Mouse (Mus musculus) adipocyte (in vitro differentiated cells): ENCODE data around the gene Nup62.

Experiments
- DNase-seq: peaks from one replicate; pipeline ENCODE4 v3.0.0-alpha.2; 2016; ENCODE audit warnings: low spot score

Nup62 gene

DNA sequence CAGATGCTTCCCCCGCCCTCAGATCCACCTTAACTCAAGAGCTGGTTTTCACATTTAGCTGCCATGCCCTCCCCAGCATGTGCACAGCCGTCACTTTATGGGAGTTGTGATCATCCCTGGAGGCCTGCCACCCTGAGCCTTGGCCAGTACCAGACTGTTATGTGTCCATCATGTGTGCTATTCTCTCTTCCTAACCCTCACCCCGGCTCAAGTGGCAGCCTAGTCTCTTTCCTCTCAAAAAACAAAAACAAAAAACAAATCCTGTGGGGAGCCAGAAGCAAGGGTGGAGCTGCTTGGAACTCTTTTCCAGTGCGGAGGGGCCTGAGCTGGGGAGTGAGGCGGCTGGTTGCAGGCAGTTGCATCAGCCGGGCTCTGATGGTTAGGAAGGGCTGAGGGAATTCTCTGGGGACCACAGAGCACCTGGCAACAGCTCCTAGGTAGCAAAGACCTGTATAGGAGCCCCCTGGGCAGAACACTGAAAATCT, 2.9 kb downstream of the Nup62 start:
- DNase-seq = peak; percentile 69

DNA sequence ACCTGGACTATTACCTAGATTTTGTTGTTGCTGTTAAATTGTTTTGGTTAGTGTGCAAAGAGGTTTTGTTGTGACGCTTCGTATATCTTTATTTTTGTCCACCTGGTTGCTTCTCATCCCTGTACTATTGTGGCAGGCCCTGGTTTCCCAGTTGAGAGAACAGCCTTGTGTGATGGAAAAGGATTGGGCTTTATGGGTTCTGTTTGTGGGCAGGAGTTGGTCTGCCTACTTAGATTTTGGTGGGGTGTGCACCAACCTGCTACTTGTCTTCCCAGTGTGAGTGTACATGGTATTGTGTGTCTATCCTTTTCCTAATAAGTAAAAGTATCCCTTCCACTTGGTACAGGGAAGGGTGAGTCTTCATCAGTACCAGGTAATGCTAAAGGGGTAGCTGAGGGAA, 3.5 kb downstream of the Nup62 start:
- no peak for DNase-seq

DNA sequence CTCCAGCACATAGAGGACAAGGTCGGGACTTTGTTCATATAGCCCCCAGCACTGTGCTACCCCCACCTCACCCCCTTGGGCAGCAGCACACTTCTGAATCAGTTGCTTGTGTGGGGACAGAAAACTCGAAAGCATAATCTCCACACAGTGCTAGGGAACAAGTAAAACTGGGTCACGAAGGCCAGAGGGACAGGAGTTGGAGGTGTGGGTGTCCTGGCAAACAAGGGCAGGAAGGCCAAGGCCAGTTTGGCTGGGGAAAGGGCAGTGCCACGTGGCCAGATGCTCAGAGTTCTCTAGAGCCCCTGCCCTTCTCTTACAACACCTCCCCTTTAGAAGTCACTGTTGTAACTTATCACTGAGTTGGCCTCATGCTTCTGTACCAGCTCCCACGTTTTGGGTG, 4.0 kb downstream of the Nup62 start:
- DNase-seq = no peak

DNA sequence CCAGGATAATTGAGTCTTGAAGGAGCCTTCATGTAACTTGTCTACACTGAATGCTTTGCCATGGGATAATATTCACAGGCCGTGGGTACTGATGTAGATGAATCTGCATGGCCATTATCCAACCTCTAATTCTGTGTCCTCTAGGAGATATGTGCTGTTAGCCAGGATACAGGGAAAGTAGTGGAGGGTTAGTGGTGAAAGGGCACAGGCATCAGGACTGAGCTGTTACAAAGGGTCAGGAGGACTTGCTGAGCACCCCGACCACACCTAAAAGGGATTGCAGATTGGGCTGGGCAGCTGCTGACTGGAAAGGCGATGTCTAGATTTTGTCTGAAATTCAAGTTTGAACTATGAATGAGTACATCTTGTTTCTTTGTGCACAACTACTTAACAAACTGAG, 4.6 kb downstream of the Nup62 start:
- DNase-seq = no peak

DNA sequence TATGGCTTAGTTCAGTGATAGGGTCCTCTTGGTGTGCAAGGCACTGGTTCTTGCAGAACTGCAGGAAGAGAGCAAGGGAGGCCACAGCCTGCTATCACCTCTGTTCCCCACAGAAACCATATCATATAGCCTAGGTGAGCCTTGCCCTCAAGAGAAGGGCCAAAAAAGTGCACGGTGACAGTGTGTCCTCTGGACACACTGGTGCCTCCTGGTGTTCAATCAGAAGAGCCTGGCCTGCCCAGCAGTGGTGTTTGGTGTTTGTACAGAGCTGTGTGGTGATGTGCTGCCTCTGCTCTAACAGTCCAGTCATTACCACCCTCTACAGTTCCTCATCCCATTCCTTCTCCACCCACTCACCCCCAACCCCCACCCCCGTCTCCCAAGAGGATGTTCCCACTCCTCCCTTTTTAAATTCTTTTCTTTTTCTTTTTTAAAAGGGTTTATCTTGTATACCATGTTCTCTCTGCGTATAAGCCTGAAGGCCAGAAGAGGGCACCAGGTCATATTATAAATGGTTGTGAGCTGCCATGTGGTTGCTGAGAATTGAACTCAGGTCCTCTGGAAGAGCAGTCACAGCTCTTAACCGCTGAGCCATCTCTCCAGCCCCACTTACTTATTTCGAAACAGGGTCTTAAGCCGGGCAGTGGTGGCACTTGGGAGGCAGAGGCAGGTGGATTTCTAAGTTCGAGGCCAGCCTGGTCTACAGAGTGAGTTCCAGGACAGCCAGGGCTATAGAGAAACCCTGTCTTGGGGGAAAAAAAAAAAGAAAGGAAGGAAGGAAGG, 6.0 kb downstream of the Nup62 start:
- no peak for DNase-seq

DNA sequence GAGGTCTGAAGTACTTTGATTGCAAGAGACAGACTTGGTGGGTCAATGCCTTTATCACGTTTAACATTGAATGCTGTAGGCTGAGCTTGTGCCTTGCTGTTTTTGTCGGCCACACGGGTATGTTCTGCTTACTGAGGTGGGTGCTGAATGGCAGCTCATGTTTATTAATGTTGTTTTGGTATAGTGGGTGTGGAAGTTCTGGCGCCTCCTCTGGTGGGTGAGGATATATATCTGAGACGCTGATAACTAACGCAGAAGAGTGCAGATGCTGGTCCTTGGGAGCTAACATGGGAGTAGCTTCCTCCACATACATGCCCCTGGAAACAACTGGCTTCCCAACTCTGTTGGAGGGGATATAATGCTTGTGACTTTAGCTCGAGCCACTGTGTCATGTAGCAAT, 7.5 kb downstream of the Nup62 start:
- DNase-seq = no peak

DNA sequence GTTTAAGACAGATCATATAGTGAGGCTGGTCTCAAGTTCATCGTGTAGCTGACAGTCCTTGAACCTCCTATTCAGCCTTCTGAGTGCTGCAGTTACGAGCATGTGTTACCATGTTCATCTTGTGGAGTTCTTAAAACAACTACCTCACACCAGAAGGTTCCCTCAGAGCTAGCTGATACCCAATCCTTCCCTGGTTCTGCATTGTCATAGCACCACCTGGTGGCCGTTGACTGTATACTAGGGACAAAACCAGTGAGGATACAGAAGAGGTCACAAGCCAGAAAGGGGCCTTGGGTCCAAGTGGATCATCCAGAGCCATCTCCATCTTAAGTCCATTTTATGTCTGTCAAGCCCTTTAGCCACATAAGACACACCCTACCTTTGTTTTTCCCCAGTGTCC, 9.0 kb downstream of the Nup62 start:
- DNase-seq = peak; percentile 76

DNA sequence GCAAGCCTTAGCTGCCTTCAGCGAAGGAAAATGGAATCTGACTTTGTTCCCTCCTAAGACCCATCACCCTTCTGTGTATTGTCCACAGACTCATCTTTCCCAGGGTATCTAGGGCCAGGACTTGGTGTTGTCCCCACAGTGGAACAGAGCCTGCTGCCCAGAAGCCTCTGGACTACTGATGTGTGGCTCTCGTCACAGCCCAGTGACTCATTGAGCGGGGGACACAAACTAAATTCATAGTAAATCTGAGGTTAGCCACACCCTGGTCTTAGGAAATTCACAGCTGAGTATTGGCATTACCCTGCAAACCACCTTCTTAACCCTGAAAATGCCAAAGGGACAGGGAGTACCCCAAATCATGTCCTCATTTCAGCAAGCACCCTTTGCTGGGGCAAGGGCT, 10.9 kb downstream of the Nup62 start:
- DNase-seq = no peak

DNA sequence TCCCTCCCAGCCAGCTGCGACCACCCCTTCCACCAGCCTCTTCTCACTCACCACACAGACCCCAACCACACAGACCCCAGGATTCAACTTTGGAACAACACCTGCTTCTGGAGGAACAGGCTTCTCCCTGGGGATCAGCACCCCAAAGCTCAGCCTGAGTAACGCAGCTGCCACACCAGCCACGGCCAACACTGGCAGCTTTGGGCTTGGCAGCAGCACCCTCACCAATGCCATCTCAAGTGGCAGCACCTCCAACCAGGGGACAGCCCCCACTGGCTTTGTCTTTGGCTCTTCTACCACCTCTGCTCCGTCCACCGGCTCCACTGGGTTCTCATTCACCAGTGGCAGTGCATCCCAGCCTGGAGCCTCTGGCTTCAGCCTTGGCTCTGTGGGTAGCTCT, 12.8 kb downstream of the Nup62 start:
- DNase-seq = no peak

DNA sequence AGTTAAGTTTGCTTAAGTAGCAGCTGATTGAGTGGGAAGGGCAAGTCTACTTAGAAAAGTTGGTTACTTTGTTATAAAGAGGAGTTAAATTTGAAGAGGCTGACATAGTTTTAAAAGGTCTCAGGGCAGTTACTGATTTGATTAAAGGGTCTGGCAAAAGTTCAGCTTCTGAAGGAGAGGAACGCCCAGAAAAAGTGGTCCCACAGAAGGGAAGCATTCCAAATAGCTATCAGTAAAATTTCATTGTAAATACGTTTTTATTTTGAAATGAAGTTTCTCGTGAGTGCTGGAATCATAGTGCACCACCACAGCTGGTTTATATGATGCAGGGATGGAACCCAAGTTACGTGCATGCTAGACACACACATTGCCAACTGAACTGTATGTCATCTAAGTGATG, 16.9 kb downstream of the Nup62 start:
- DNase-seq = no peak

DNA sequence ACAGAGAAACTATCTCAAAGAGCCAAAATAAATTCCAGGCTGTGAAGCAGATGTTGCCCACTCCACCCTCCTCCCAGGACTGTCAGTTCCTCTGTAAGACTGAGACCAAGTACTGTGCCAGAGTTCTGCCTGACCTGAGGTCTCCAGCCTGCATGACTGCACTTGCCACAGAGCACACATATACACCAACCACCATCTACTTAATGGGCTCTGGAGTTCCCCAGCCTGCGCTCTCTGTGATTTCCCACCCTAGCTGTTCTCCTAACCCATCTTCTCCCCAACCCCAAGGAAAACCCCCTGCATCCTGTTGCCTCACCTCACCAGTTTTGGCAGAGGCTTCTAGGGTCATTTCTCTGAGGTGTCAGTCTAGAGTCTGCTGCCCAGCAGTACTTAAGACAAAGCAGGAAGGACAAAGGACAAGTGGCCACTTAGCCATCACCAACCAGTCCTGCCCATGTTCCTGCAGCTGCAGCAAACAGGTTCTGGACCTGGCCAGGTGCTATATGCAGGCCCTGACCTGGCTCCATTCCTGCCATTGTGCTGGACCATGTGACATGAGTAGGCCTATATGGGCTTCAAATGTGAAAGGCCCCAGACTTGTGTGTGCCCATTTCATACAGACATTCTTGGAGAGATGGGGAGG, 19.6 kb downstream of the Nup62 start:
- no peak for DNase-seq

DNA sequence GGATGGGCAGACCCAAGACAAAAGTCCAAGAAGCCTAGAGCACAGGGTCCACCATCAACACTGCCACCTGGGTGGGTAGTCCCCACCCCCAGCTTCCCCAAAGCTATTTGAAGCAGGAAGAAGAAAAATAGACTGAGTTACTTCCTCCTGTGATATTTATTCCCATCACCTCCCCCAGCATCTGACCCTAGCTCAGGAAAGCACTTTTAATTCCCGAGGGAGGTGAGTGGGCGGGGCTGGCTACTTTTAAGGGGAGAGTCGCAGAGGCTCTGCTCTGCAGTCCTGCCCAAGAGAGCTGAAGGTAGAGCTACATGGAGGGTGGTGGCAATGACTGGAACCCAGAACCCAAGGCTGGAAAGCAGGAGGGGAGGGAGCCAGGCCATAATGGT, 20.1 kb downstream of the Nup62 start:
- no peak for DNase-seq

DNA sequence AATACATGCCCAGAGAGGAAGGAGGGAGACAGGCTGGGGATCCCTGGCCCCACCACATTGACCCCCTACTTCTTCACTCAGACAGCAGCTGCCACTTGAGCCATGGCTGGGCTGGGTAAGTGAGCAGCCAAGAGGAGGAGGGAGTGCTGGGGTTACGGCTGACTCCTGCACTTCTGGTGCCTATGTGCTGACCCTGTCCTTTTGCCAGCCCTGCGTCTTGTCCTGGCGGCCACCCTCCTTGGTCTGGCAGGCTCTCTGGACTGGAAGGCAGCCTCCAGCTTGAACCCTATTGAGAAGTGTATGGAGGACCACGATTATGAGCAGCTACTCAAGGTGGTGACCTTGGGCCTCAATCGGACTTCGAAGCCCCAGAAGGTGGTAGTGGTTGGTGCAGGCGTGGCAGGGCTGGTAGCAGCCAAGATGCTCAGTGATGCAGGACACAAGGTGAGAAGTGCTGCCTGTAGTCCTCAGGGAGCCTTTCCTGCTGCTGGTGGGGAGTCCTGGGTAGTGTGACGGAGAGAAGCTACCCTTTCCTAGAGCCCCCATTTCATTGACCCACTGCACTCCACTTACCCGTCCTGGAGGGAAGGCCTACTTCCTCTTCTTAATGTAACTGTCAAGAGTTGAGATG, 20.6 kb downstream of the Nup62 start:
- DNase-seq = no peak

DNA sequence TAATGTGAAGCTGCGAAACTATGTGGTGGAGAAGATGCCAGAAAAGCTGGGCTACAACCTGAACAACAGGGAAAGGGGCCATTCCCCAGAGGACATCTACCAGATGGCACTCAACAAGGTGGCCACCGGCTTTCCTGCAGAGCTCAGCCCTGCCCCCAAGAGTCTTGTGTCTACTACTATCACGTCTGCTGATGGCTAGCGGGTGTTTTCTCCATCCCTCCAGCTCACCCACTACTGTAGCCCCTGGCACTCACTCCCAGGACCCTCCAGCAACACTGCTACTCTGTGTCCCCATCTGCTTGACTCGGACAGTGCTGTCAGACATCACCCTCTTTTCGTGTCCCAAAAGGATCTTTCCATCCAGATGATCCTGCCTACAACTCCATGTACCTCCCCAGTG, 22.2 kb downstream of the Nup62 start:
- no peak for DNase-seq

DNA sequence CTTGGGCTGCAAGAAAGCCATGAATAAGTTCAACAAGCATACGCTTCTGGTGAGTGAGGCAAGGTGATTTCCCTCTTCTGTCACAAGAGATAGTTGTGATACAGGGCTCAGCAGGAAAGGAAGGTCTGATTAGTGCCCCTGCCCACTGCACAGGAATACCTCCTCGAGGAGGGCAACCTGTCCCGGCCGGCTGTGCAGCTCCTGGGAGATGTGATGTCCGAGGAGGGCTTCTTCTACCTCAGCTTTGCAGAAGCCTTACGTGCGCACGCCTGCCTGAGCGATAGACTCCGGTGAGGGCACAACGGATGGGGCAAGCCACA, 23.2 kb downstream of the Nup62 start:
- DNase-seq = no peak

DNA sequence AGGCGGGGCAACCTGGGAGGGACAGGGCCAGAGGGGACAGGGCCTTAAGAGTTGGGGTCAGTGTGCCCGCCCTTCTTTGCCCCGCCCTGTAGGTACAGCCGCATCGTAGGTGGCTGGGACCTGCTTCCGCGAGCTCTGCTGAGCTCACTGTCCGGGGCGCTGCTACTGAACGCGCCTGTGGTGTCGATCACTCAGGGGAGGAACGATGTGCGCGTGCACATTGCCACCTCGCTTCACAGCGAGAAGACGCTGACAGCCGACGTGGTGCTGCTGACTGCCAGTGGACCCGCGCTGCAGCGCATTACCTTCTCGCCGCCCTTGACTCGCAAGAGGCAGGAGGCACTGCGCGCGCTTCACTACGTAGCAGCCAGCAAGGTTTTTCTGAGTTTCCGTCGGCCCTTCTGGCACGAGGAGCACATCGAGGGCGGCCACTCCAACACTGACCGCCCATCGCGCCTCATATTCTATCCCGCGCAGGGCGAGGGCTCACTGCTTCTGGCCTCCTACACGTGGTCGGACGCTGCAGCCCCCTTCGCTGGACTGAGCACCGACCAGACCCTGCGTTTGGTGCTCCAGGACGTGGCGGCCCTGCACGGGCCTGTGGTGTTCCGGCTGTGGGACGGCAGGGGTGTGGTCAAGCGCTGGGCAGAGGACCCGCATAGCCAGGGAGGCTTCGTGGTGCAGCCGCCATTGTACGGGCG, 23.8 kb downstream of the Nup62 start:
- no peak for DNase-seq

DNA sequence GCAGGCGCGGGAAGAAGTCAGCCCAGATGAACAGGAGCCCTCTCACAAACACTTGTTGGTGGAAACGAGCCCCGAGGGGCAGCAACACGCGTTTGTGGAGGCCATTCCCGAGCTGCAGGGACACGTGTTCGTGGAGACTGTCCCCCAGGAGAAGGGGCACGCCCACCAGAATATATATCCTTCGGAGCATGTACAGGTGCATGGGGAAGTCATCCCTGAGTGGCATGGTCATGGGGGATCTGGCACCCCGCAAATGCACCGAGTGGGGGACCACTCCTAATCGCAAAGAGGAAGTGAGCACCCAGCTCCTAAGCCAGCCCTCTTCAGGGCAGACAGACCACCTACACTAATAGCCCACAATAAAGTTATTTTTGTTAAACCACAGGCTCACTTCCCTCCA, 24.5 kb downstream of the Nup62 start:
- no peak for DNase-seq

DNA sequence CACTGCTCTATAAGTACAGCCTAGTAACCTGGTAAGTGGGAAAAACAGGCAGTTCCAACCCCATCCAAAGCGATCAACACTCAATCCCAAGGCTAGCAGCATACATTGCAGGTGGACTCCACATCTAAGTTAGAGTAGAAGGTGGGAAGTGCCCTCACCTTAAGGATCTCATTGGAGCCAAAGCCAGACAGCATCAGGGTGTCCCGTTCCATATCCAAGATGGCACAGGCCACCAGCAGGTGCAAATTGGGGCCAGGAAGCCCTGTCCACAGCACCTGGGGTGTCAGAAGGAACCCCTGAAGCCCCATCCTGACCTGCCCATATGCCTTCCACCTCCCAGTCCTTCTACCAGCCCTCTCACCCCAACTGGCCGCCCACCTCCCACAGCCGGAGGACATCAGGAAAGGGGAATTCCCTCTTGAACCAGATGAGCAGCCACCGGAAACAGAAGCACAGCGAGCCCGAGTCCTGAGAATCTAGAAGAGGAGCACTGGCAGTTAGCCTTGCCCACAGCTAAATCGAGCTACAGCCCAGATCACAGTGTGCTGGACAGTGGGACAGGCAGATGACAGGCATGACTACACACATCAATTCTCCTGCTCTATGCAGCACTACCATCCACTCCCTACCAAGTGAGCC, 26.1 kb downstream of the Nup62 start:
- no peak for DNase-seq

DNA sequence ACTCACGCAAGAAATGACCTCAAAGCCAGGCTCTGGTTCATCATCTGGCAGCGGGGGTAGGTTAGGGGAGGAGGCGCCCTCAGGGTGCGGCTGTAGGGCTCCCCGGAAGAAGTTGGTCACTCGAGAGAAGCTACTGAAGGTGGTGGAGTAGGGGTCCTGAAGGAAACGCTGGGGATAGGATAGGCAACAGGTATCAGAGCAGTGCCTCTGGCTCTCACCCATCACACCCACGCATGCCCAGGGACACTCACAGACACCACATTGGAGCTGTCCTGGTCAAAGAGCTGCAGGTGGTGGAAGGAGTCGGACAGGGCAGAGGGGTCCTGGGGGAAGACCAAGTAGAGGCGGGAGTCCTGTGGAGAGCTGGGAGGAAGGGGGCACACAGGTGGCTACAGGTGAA, 29.1 kb downstream of the Nup62 start:
- DNase-seq = no peak

DNA sequence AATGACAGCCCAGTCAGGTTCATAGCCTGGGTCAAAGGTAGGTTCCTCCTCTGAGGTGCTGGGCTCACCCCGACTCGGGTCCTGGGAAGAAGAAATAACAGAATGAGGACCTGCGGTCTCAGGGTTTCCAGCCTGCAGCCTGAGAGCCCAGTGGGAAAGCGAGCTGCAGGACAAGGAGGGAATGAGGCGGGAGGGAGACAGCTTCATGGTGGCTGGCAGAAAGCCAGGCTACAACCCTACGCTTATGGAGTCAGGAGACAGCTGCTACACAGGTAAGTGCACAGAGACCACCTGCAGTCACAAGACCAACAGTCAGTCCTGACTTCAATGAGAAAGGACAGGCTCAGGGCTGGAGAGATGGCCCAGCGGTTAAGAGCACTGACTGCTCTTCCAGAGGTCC, 30.9 kb downstream of the Nup62 start:
- no peak for DNase-seq

DNA sequence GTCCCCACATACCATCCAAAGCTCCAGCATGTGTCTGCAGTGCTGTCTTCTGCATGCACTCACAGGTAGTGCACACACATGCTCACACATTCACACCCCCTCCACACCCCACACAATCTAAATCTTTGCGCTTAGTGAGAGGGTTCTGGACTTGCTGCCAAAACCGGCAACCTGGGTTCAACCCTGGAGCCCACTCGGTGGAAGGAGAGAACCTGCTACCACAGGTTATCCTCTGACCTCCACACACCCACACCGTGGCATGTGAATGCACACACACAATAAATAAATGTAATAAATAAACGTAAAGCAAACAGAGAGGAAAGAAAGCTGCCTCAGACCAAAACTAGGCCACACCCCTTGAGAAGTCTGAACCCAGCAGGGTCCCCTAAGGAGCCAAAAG, 31.9 kb downstream of the Nup62 start:
- DNase-seq = no peak
